ENCODE assay signal across 12 mouse cellular contexts in genomic region chr6:114840012-114840411, GRCm38 (mm10).
A peak's percentile ranks its signal among the peaks of the same experiment; 100 is the strongest.
DNase-seq lines count a peak whose midpoint lies in the region.
"Had no signal": no experiment of that assay in that cellular context is flagged by ENCODE, and none has a peak within 500 bp of the region (broad histone marks: within the 10 kb centered on the region; RNA-seq: fewer than 3 reads in every experiment).

No protein-coding gene starts in this region.

- peak overlapping the region; percentile 51 for H3K4me3 ChIP-seq in megakaryocyte, embryonic 14.5 days (replicated peaks)
- H3K4me3 ChIP-seq: forebrain, embryonic 13.5 days; midbrain, embryonic 10.5 days; neural tube, embryonic 12.5 days had no signal

- peaks cover 24% of the 10 kb centered on the region for H3K36me3 ChIP-seq in megakaryocyte, embryonic 14.5 days (replicated peaks; ENCODE audit: low read length)
- H3K36me3 ChIP-seq: midbrain, embryonic 10.5 days; neural tube, embryonic 12.5 days had no signal

- H3K27me3 ChIP-seq in megakaryocyte, embryonic 14.5 days (replicated peaks) = no peaks in the 10 kb centered on the region
- H3K27me3 ChIP-seq: forebrain, embryonic 13.5 days; neural tube, embryonic 12.5 days had no signal

- intact Hi-C loops in heart, postnatal 36 days (cut with DNase I) = no loop called here
- intact Hi-C loops in heart, postnatal 10 days (cut with DNase I) = no loop called here

- peaks cover 62% of the 10 kb centered on the region for H3K4me1 ChIP-seq in megakaryocyte, embryonic 14.5 days

- peak; percentile 55 for DNase-seq in heart, adult 8-10 months (ENCODE audit: low spot score)
- no peak for DNase-seq in heart, postnatal 36 days
- peak; percentile 58 for DNase-seq in 416B (ENCODE audit: low read depth)
- peak; percentile 31 to 43 for DNase-seq in heart, postnatal 10 days
- DNase-seq in retina, embryonic 14.5 days (ENCODE audit: low spot score) = no peak
- no peak for DNase-seq in ovary, postnatal 14 days (ENCODE audit: low spot score)
- no peak for DNase-seq in urinary bladder, postnatal 10 days (ENCODE audit: low spot score)
- DNase-seq: cerebellum, adult 9-10 months had no signal

- peaks cover 21% of the 10 kb centered on the region for H3K9me3 ChIP-seq in megakaryocyte, embryonic 14.5 days
- H3K9me3 ChIP-seq: midbrain, embryonic 10.5 days; neural tube, embryonic 12.5 days had no signal

Comparison
In these comparisons a context has a peak if more than half of its experiments do, and no peak if none do; other contexts are left out.
1. DNase-seq: peak in heart, adult 8-10 months (single experiment), 416B (single experiment) and heart, postnatal 10 days (2 of 2); none in heart, postnatal 36 days (0 of 2), retina, embryonic 14.5 days (single experiment), ovary, postnatal 14 days (single experiment) and urinary bladder, postnatal 10 days (single experiment).